Mouse (Mus musculus) kidney, postnatal 10 days (tissue): Measurements from ENCODE around the gene Capn5.

ENCODE experiments used
- DNase-seq: peaks from one replicate; pipeline ENCODE4 v3.0.0; 2021; ENCODE audit warnings: mixed read lengths

The Capn5 gene

GRCm38 (mm10) chr7:98146447-98146845, 31.6 kb downstream of the Capn5 start:
- DNase-seq: no peak

DNA sequence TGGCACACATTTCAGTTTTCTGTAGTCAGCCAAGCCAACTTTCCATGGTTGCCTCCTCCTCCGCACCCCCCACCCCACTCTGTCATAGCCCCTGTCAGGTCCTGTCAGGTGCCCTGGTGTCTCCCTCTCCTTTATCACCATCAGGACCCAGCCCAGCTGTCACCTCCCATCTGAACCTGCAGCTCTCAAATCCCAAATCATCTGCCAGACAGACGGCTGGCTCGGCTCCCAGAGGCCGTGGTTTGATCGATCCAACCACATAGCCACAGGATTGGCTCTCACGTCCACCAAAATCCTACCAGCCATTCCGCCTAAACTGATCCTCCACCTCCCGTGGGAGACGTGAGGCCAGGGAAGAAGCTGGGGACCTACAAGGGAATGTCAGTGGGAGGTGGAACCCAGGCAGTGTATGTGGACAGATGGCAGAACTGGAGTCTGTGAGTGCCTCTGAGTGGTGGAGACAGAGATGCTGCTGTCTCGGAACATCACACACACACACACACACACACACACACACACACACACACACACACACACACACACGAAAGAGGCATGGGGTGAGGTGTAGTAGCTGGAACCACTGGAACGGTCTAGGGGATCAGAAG, 32.1 kb downstream of the Capn5 start:
- DNase-seq: no peak

- DNase-seq: no peak
Observed at GRCm38 (mm10) chr7:98145402-98145801, 32.7 kb downstream of the Capn5 start, which contains the start of gene Omp. Gene Omp, minus strand, starts transcription at chr7:98145502.

DNA sequence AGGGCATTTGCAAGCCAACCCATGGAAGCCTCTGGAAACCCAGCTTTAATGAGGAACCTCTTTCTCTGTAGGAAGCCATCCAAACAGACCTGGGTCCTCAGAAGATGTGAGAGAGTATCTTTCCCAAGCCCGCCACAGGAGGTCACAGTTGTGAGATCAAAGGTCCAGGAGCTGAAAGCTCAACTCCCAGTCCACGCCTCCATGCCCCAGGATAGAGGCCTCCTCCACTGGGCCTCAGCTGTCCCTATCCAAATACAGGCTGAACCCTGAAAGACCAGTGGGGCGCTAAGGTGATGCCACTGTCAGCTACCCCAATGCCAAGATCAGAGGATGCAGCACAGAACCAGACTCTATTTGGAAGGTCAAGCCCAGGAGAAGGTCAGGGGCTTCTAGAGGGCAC, 35.4 kb downstream of the Capn5 start:
- DNase-seq: no peak

DNA sequence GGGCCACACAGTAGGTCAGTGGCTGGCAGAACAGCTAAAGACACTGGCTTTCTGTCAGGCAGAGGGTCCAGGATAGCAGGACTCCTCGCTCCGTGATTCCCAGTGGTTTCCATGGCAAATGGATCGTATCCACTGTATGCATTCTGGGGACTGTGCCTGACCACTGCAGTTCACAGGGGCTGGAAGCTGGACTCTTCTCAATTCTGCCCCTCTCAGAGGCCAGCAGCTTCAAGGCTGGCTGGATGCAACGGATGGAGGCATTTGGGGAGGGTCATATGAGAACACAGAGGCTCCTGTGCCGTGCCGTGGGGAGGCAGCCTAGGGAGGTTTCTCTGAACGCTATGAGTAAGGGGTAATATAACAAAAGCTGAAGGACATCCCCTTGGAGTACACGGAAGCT, 35.8 kb downstream of the Capn5 start:
- DNase-seq: no peak

DNA sequence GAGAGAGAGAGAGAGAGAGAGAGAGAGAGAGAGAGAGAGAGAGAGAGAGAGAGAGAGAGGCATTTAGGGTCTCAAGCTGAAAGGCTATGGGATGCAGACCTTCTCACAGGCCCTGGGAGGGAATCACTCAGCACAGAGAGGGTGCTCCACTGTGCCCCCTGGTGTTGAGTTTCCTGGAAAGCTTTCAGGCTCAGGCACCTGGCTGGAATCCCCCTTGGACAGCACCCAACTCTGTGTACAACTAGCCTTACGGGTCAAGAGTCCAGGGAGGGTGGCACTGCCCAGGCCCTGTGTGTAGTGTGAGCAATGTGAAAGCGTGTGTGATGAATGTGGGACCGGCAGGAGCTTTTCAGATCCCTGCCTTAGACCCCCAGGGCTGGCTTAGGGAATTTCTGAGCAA, 36.9 kb downstream of the Capn5 start:
- DNase-seq: peak; percentile 87

DNA sequence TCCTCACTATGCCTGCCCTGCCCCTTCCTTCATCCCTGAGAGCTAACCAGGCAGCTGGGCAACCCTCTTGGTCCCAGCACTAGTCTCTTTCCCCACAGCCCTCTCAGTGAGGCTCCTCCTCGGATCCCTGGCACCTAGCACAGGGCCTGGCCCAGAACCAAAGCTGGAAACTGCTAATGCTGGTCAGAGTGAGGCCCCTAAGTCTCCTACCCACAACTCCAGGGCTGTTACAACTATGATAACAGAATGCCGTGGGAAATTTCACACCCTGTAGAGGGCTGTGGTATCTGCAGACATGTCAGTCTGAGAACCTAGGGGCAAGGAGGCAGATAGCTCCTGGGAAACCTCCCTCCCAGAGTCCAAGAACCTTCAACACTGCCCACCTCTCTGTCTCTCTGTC, 37.5 kb downstream of the Capn5 start:
- DNase-seq: no peak

- no peak for DNase-seq
Observed at GRCm38 (mm10) chr7:98139216-98139615, 38.9 kb downstream of the Capn5 start.

- DNase-seq: no peak
Observed at GRCm38 (mm10) chr7:98137995-98138394, 40.1 kb downstream of the Capn5 start.

DNA sequence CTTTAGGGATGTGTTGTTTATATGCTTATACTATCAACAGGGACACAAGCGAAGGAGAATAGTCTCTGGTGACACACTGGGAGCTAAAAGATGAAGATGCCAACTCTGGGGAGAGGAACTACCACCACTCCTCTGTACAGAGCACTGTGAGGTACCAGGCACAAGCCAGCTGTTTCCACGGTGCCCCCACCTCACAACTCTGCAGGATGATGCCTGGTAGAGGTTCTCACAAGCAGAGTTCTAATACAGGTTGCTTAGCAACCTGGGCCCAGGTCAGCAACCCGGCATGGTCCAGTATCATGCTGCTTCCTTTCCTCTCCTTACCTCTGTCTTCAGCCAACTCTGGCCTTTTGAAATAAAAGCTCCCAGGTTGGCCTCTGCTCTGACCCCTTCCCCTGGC, 40.5 kb downstream of the Capn5 start:
- no peak for DNase-seq

DNA sequence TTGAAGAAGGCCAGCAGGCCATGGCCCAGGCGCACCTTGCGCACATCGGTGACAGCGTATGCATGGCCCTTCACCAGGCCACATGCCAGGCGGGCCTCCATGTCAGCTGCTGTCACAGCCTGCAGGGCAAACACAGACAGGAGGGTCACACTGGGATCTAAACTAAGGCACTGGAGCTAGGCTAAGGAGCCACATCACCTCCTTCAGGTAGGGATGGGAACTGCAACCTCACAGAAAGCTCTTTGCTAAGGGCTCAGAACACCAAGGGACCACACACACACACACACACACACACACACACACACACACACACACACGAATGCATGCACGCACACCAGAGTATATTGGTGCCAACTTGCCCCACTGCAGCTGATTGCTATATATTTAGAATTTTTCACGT, 46.3 kb downstream of the Capn5 start:
- no peak for DNase-seq

DNA sequence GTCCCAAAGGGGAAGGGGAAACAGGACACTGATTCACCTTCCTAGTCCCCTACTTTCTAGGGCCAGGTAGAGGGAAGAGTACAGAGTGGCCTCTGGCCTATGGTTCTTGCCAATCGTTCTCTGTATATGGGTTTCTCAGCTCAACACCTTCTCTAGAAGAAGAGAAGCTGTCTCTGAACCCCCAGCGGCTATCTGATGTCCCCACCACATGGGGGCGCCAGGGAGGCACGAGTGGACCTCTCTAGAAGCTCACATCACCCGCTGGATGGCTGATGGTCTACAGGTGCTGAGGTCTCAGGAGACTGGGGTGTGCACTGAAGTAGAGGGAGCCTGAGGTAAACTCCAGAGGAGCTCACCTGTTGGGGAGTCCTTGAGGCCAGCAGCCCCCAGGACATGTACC, 52.6 kb downstream of the Capn5 start:
- peak; percentile 77 for DNase-seq

- no peak for DNase-seq
Observed at GRCm38 (mm10) chr7:98124701-98125100, 53.4 kb downstream of the Capn5 start.

- DNase-seq: no peak
Observed at GRCm38 (mm10) chr7:98121673-98122072, 56.4 kb downstream of the Capn5 start.

GRCm38 (mm10) chr7:98121241-98121640, 56.8 kb downstream of the Capn5 start:
- no peak for DNase-seq

- peak; percentile 86 for DNase-seq
Observed at GRCm38 (mm10) chr7:98120325-98120724, 57.7 kb downstream of the Capn5 start.

DNA sequence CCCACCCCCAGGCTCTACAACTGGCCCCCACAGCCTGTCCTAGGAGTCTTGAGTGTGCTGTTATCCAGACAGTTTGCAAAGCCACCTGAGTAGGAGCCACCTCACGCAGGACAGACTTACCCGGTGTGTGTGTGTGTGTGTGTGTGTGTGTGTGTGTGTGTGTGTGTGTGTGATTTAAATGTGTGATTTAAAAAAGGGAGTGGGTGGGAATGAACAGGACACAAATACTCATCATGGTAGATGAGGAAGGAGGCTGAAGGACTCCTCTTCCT, 58.2 kb downstream of the Capn5 start:
- DNase-seq: no peak

GRCm38 (mm10) chr7:98119179-98119960, 58.7 kb downstream of the Capn5 start, which contains the start of gene Myo7a:
Gene Myo7a, minus strand, starts transcription at chr7:98119524.
- DNase-seq: peak; percentile 78

DNA sequence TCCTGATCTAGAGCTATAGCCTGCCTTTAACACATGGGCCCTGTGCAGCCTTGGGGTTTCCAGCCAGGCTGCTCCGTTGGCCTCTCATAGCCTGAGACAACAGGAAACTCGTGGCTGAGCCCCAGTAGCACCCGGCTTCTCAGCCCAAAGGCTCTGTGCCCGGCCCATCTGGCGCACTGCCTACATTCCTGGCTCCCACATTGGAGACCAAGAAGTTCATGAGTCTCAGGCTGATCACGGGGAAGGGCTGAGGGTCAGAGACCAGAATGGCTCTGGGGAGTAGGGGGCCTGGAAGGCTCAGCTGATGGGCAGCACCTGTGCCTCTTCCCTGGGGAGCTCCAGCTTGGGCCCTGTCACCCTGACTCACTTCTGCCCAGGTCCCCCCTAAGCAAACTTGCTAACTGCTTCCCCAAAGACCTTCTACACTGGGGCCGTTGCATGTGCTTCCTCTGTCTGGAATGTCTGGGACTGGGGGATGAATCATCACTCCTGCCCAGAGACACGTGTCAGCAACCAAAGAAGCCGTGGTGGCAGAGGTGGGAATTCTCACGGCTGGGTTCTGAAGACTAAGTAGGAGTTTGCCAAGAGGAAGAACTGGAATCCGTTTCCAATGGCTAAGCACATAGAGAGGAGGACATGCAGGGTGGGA, 60.9 kb downstream of the Capn5 start:
- DNase-seq: peak; percentile 93

DNA sequence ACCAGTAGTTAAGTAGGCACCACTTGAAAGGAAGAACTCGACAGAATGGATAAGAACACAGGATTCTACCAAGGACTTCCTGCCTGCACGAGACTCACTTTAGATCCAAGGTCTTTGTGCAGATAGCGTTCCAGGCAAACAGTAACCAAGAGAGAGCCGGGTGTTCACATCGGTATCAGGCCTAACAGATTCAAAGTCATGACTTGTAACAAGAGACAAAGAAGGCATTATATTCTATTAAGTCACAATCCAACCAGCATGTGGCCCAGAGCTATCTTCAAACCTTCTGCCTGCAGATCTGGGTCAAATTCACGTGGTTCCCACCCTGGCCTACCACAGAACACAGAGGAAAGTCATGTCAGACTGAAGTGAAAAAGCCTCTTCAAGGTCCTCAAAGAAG, 63.4 kb downstream of the Capn5 start:
- DNase-seq: no peak

- DNase-seq: no peak
Observed at GRCm38 (mm10) chr7:98111233-98111632, 66.8 kb downstream of the Capn5 start.

GRCm38 (mm10) chr7:98109771-98110170, 68.3 kb downstream of the Capn5 start:
- DNase-seq: no peak

DNA sequence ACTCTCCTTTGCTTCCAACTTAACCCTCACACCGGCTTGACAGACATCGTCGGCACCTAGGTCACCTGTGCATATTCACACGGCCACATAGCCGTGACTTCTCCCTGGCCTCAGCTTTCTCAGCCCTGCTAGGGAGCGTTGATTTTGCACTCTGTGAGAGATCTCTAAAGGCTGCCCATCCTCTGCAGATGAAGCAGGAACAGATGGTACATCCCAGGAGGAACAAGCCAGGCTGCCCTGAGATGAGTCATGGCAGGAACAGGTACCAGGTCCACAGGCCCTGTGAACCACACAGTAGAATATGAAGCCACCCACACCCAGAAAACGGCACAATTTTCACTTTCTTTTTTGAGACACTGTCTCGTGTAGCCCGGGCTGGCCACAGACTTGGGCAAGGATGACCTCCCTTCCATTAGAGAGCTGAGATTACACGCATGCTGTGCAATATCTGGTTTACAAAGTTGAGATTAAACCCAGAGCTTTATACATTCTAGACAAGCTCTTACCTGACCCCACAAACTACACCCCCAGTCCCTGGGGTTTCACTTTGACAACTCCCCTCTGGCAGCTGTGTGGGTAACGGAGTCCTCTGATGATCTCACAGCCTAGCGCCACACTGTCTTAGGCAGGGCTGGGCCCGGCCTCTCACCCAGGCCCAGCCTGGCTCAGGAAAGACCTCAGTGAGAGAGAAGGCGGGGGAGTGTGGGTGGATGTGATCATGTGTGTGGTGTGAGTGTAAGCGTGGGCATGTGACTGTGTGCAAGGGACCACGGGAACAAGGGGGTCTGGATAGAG, 69.2 kb downstream of the Capn5 start:
- no peak for DNase-seq
